Mouse (Mus musculus) midbrain, postnatal 0 days (tissue): ENCODE measurements around the gene Lgmn. TPM values are rescaled to one million over a fixed set of nuclear protein-coding genes. Genes with fewer than 3 reads are reported as not detected.

ENCODE experiments used
- ATAC-seq: fragments of 200-750 bp; cut with Nextera tagmentation; 2 replicates; pipeline ENCODE4 v1.8.0; 2017; ENCODE audit warnings: moderate number of reproducible peaks, mild to moderate bottlenecking, moderate TSS enrichment, moderate library complexity; ENCODE audit not compliant: low FRiP score
- DNase-seq: peaks from one replicate; pipeline ENCODE4 v3.0.0-alpha.2; 2015; ENCODE audit warnings: low spot score
- H3K27ac ChIP-seq: fragments of 300-500 bp; sonication (generic); 2 replicates; pipeline ENCODE4 v1.5.1; 2014; ENCODE audit warnings: low read depth, mild to moderate bottlenecking, low read length, mixed read lengths
- H3K27me3 ChIP-seq: fragments of 300-500 bp; sonication (generic); 2 replicates; pipeline ENCODE4 v1.6.1; 2014; ENCODE audit warnings: low read length, control low read depth, mixed read lengths; ENCODE audit not compliant: insufficient read depth
- H3K36me3 ChIP-seq: fragments of 300-500 bp; sonication (generic); 2 replicates; pipeline ENCODE4 v1.6.1; 2014; ENCODE audit warnings: low read length, control low read depth, mixed read lengths; ENCODE audit not compliant: insufficient read depth
- H3K4me1 ChIP-seq: fragments of 300-500 bp; sonication (generic); 2 replicates; pipeline ENCODE4 v1.6.1; 2014; ENCODE audit warnings: mild to moderate bottlenecking, control low read depth, antibody characterized with exemption, low read length, mixed read lengths; ENCODE audit not compliant: insufficient read depth
- H3K4me2 ChIP-seq: fragments of 300-500 bp; sonication (generic); 2 replicates; pipeline ENCODE4 v1.6.1; 2014; ENCODE audit warnings: low read depth, mild to moderate bottlenecking, low read length, mixed read lengths; ENCODE audit not compliant: poor library complexity, severe bottlenecking
- H3K4me3 ChIP-seq: fragments of 300-500 bp; sonication (generic); 2 replicates; pipeline ENCODE4 v1.5.1; 2014; ENCODE audit warnings: low read depth, mild to moderate bottlenecking, low read length, moderate library complexity
- H3K9ac ChIP-seq: fragments of 300-500 bp; sonication (generic); replicated peaks from 2 replicates; pipeline ENCODE4 v1.6.1; 2014; ENCODE audit warnings: mild to moderate bottlenecking, low read length, moderate library complexity, mixed read lengths; ENCODE audit not compliant: poor library complexity, severe bottlenecking
- H3K9me3 ChIP-seq: fragments of 300-500 bp; sonication (generic); 2 replicates; pipeline ENCODE4 v1.6.1; 2016; ENCODE audit warnings: low read length, control low read depth
- CTCF ChIP-seq: IDR thresholded peaks from 2 replicates; pipeline ENCODE4 v1.5.1; 2016; ENCODE audit warnings: antibody characterized with exemption, mild to moderate bottlenecking
- WGBS: fragments of 180-500 bp; shearing (Covaris S2); extraction: QIAGEN DNeasy Blood & Tissue Kit; methylation state at CpG from one replicate; pipeline ENCODE4 v1.1.7; 2014; 5-methylcytosine and 5-hydroxymethylcytosine counted together
- polyA plus RNA-seq: library from polyadenylated mRNA; unstranded; fragments of >200 nt; fragmentation: Nextera tagmentation; extraction: Ambion mirVana; gene quantifications from 2 replicates; pipeline ENCODE4 v1.2.1, GENCODE M21; 2015
- total RNA-seq: library from RNA; depleted of rRNA; stranded (reverse); fragments of >200 nt; gene quantifications from 2 replicates; pipeline ENCODE4 v1.2.3, GENCODE M21; 2014; rRNA removed

The Lgmn gene
- total and polyA plus RNA-seq, 2 experiments from 2014 or later = 124 to 148 TPM

GRCm38 (mm10) chr12:102355784-102356183 is 83.8 kb downstream of the Lgmn start:
- H3K27ac ChIP-seq = no peak overlapping the region
- no peak overlapping the region for H3K9ac ChIP-seq
- H3K4me3 ChIP-seq = no peak overlapping the region
- no peak for TF ChIP-seq CTCF
- H3K4me2 ChIP-seq = no peak overlapping the region
- no peaks in the 10 kb centered on the region for H3K36me3 ChIP-seq
- H3K9me3 ChIP-seq = no peaks in the 10 kb centered on the region
- no peak for ATAC-seq
- no peak for DNase-seq
- no peaks in the 10 kb centered on the region for H3K27me3 ChIP-seq
- H3K4me1 ChIP-seq = no peaks in the 10 kb centered on the region

- Histone ChIP-seq H3K27ac (no peak overlapping the region), H3K9ac (no peak overlapping the region), H3K4me3 (no peak overlapping the region), H3K4me1 (no peaks in the 10 kb centered on the region), H3K9me3 (no peaks in the 10 kb centered on the region), H3K4me2 (no peak overlapping the region), H3K27me3 (no peaks in the 10 kb centered on the region), H3K36me3 (no peaks in the 10 kb centered on the region)
- no peak for DNase-seq
- no peak for TF ChIP-seq CTCF
- 87% methylated on average over 10 of the region's 10 CpGs for WGBS
- ATAC-seq = no peak
Observed at GRCm38 (mm10) chr12:102354126-102354984, 85.3 kb downstream of the Lgmn start.

GRCm38 (mm10) chr12:102350997-102351396 is 88.6 kb downstream of the Lgmn start:
- Histone ChIP-seq H3K27ac (no peak overlapping the region), H3K9ac (no peak overlapping the region), H3K4me3 (no peak overlapping the region), H3K36me3 (no peaks in the 10 kb centered on the region), H3K4me2 (no peak overlapping the region), H3K4me1 (no peaks in the 10 kb centered on the region), H3K9me3 (no peaks in the 10 kb centered on the region), H3K27me3 (no peaks in the 10 kb centered on the region)
- WGBS = 93% methylated on average over 1 of the region's 1 CpGs
- DNase-seq (no peak), ATAC-seq (no peak)
- no peak for TF ChIP-seq CTCF

- Histone ChIP-seq H3K27me3 (no peaks in the 10 kb centered on the region), H3K4me2 (no peak overlapping the region), H3K9ac (no peak overlapping the region), H3K9me3 (no peaks in the 10 kb centered on the region), H3K36me3 (no peaks in the 10 kb centered on the region), H3K27ac (no peak overlapping the region), H3K4me3 (no peak overlapping the region), H3K4me1 (no peaks in the 10 kb centered on the region)
- DNase-seq (no peak), ATAC-seq (no peak)
- no peak for TF ChIP-seq CTCF
- 94% methylated on average over 6 of the region's 6 CpGs for WGBS
Observed at GRCm38 (mm10) chr12:102348447-102348846, 91.2 kb downstream of the Lgmn start.

GRCm38 (mm10) chr12:102346507-102346906 is 93.1 kb downstream of the Lgmn start:
- Histone ChIP-seq H3K4me2 (no peak overlapping the region), H3K36me3 (no peaks in the 10 kb centered on the region), H3K27me3 (no peaks in the 10 kb centered on the region), H3K4me3 (no peak overlapping the region), H3K9ac (no peak overlapping the region), H3K9me3 (no peaks in the 10 kb centered on the region), H3K27ac (no peak overlapping the region), H3K4me1 (no peaks in the 10 kb centered on the region)
- 5% methylated on average over 1 of the region's 1 CpGs for WGBS
- no peak for ATAC-seq
- TF ChIP-seq CTCF = peak; percentile 69
- peak; percentile 61 for DNase-seq

- Histone ChIP-seq H3K9ac (no peak overlapping the region), H3K4me1 (no peaks in the 10 kb centered on the region), H3K9me3 (no peaks in the 10 kb centered on the region), H3K27me3 (no peaks in the 10 kb centered on the region), H3K4me3 (no peak overlapping the region), H3K27ac (no peak overlapping the region), H3K36me3 (no peaks in the 10 kb centered on the region), H3K4me2 (no peak overlapping the region)
- WGBS = 79% methylated on average over 14 of the region's 14 CpGs
- DNase-seq (no peak), ATAC-seq (no peak)
- no peak for TF ChIP-seq CTCF
Observed at GRCm38 (mm10) chr12:102345031-102345815, 94.4 kb downstream of the Lgmn start.

Other genes starting within 250 kb of the Lgmn start
- 3.7 and 5.9 TPM in 2 replicates for gene Rin3, start 156.8 kb downstream of the Lgmn start, total RNA-seq
- gene Rin3, start 156.8 kb downstream of the Lgmn start, polyA plus RNA-seq = 1.6 and 1.8 TPM in 2 replicates
- 20.8 and 26.0 TPM in 2 replicates for gene Golga5, start 29.3 kb upstream of the Lgmn start, total RNA-seq
- gene Golga5, start 29.3 kb upstream of the Lgmn start, polyA plus RNA-seq = 23.0 and 23.3 TPM in 2 replicates
- 148 and 168 TPM in 2 replicates for gene Chga, start 115.2 kb upstream of the Lgmn start, total RNA-seq
- 257 and 272 TPM in 2 replicates for gene Chga, start 115.2 kb upstream of the Lgmn start, polyA plus RNA-seq